Mouse (Mus musculus) forebrain, embryonic 10.5 days (tissue): ENCODE data around the gene Rnf31. TPM values are rescaled to one million over a fixed set of nuclear protein-coding genes. Genes with fewer than 3 reads are reported as not detected.
A peak's percentile ranks its signal among the peaks of the same experiment; 100 is the strongest.

ENCODE experiments used
- DNase-seq: peaks from one replicate; pipeline ENCODE4 v3.0.0-alpha.2; 2017; ENCODE audit warnings: low spot score; ENCODE audit errors: extremely low spot score
- H3K27ac ChIP-seq: fragments of 300-500 bp; sonication (generic); 2 replicates; pipeline ENCODE4 v1.5.1; 2016; ENCODE audit warnings: mild to moderate bottlenecking
- H3K27me3 ChIP-seq: fragments of 300-500 bp; sonication (generic); 2 replicates; pipeline ENCODE4 v1.6.1; 2016; ENCODE audit warnings: mild to moderate bottlenecking; ENCODE audit not compliant: poor library complexity, severe bottlenecking
- H3K36me3 ChIP-seq: fragments of 300-500 bp; sonication (generic); replicated peaks from 2 replicates; pipeline ENCODE4 v1.6.1; 2016; ENCODE audit warnings: mild to moderate bottlenecking, moderate library complexity
- H3K4me1 ChIP-seq: fragments of 300-500 bp; sonication (generic); 2 replicates; pipeline ENCODE4 v1.6.1; 2016
- H3K4me3 ChIP-seq: fragments of 300-500 bp; sonication (generic); 2 replicates; pipeline ENCODE4 v1.5.1; 2016; ENCODE audit warnings: mild to moderate bottlenecking, moderate library complexity
- H3K9me3 ChIP-seq: fragments of 300-500 bp; sonication (generic); 2 replicates; pipeline ENCODE4 v1.6.1; 2016; ENCODE audit warnings: mild to moderate bottlenecking, moderate library complexity
- WGBS: fragments of 180-500 bp; shearing (Covaris S2); methylation state at CpG from one replicate; pipeline ENCODE4 v1.1.7; 2016; 5-methylcytosine and 5-hydroxymethylcytosine counted together
- polyA plus RNA-seq: library from polyadenylated mRNA; unstranded; fragments of >200 nt; fragmentation: Nextera tagmentation; extraction: Ambion mirVana; gene quantifications from 2 replicates; pipeline ENCODE4 v1.2.1, GENCODE M21; 2016

Gene Rnf31
- polyA plus RNA-seq, 1 experiment from 2014 or later: 21.3 TPM

DNA sequence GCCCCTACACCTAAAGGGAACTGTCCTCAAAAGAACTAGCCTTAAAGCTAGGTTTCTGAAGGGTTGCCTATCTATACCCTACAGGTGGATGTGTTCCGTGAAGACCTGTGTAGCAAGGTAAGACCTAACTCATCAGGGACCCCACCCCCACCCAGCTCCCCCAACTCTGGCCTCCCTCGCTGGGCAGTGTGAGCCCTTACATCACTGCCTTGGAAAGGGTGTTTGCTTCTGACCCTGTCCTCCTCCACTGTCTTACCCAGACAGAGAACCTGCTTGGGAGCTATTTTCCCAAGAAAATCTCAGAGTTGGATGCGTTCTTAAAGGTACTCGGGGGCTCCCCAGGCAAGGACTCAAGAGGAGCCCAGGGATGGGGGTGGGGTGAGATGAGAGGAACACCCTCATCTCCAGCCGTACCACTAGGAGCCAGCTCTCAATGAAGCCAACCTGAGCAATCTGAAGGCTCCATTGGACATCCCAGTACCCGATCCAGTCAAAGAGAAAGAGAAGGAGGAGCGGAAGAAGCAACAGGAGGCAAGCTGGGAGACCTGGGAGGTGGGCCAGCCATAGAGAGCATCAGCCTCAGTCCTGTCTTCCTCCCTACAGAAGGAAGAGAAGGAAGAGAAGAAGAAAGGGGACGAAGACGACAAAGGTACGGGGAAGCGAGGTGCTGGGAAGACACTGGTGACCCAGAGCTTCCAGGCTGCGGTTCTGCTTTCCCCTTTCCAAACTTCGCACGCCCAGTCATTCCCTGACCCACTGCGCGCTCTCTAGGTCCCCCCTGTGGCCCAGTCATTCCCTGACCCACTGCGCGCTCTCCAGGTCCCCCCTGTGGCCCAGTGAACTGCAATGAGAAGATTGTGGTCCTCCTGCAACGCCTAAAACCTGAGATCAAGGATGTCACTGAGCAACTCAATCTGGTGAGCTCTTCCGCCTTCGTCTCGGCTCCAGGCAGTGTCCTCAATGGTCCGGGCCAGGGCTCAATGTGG is 11.7 kb upstream of the Rnf31 start:
- Histone ChIP-seq H3K4me1 (peaks cover 38% of the 10 kb centered on the region), H3K27me3 (peaks cover 20% of the 10 kb centered on the region), H3K27ac (no peak overlapping the region), H3K4me3 (no peak overlapping the region), H3K9me3 (no peaks in the 10 kb centered on the region), H3K36me3 (peaks cover 23% of the 10 kb centered on the region)
- WGBS: 82% methylated on average over 23 of the region's 23 CpGs
- DNase-seq: no peak

DNA sequence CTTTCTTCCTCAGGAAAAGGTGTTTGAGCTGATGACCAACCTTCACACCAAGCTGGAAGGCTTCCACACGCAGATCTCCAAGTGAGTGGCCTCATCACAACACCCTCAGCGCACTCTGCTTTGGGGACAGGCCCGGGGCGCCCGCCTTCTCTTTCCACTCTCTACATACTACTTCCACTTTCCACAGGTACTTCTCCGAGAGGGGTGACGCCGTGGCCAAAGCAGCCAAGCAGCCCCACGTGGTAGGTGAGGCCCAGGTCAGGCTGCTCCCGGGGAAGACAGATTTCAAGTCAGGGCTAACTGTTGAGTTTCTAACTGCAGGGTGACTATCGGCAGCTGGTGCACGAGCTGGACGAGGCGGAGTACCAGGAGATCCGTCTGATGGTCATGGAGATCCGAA is 10.8 kb upstream of the Rnf31 start:
- H3K27ac ChIP-seq: no peak overlapping the region
- no peaks in the 10 kb centered on the region for H3K9me3 ChIP-seq
- H3K27me3 ChIP-seq: peaks cover 18% of the 10 kb centered on the region
- H3K36me3 ChIP-seq: peaks cover 23% of the 10 kb centered on the region
- DNase-seq: no peak
- H3K4me1 ChIP-seq: peaks cover 42% of the 10 kb centered on the region
- WGBS: 94% methylated on average over 16 of the region's 16 CpGs
- no peak overlapping the region for H3K4me3 ChIP-seq

DNA sequence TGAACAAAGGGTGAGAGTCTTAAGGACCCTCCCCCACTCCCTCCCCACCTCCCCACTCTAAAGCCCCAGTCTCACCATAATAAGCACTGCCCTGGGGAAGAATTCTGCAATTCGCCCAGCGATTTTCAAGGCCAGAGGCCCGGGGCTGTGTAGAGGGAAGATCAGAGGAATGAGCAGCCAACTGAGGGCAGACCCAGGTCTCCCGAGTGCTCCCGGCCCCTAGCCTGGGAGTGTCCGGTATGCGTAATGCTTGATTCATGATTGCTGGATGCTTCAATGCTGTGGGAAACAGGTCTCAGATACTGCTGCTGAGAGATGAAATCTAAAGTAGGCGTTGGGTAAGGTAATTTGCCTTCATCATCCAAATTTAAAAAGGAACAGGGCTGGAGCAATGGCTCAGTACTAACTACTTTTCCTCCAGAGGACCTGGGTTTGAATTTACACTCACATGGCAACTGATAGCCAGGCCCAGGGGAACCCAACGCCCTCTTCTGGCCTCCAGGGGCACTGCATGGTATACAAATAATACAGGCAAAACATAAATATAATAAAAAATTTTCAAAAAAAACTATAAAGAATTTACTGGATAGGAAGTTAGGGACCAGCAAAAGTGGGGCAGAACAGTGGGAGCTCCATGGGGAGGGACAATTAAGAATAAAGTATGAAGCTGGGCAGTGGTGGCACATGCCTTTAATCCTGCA is 9.4 kb upstream of the Rnf31 start:
- H3K36me3 ChIP-seq: peaks cover 28% of the 10 kb centered on the region
- H3K4me3 ChIP-seq: no peak overlapping the region
- H3K4me1 ChIP-seq: peaks cover 38% of the 10 kb centered on the region
- peaks cover 18% of the 10 kb centered on the region for H3K27me3 ChIP-seq
- no peak overlapping the region for H3K27ac ChIP-seq
- no peak for DNase-seq
- no peaks in the 10 kb centered on the region for H3K9me3 ChIP-seq
- 78% methylated on average over 9 of the region's 9 CpGs for WGBS

DNA sequence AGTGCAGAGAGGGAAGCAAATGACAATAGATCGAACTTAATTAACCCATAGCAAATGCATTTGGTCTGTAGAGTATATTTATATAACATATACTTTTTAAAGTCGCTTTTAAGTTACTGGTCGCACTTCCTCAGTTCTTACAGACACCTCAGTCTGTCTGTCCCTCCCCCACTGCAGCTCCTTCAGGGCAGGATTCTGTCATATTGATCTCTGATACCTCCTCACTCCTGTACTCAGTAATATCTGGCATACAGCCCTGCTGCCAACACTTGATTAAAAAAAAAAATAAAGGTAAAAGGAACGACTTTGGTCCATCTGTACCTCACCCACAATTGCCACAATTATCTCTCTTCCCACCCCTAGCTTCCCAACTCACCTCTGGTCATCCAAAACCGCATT is 7.2 kb upstream of the Rnf31 start:
- Histone ChIP-seq H3K27ac (no peak overlapping the region), H3K9me3 (no peaks in the 10 kb centered on the region), H3K36me3 (peaks cover 40% of the 10 kb centered on the region), H3K4me1 (peaks cover 22% of the 10 kb centered on the region), H3K27me3 (peaks cover 18% of the 10 kb centered on the region), H3K4me3 (peak overlapping the region; percentile 67)
- no peak for DNase-seq
- 33% methylated on average over 5 of the region's 5 CpGs for WGBS

DNA sequence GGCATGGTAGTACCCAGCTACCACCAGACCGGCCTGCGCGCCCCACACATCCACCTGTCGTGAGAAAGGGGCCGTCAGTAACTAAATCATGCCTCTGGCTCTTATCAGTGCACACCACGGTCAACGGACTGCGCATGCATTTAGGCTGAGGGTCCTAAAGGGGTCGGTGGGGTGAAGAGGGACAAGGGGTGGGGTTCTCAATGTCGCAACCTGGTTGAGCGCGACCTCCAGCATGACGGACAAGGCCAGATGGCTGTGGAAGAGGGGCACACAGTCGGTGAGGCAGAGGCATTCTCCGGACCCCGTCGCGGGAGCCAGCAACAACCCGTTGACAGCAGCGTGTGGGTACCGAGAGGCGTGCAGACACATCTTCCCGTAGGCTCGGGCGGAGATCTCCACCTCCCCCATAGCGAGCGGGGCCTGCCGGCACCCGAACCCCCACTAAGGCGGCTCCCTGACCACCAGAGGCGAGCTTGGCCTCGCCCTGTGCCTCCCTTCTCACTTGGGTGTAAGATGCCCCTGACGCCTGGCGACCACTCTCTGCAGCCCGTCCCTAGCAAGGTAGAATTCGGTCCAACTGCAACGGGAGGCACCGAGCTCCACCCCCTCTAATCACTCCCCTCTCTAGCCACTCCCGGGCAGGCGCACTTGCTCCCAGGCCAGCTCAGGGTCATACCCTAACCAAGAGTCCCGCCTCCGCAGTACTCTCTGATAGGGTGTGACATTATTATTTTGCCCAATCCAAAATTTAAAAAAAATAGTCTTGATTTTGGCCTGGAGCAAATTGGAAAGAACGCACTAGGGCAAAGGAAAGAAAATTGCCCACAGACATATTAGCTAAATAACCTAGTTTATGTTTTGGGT is 6.6 kb upstream of the Rnf31 start, which contains the start of gene Emc9:
TSS of gene Emc9 (minus strand) at position 601 of the 864 bp plus-strand sequence.
- H3K27ac ChIP-seq: peak within 1 kb of the TSS; percentile 74
- H3K4me1 ChIP-seq: peaks cover 28% of the 10 kb centered on the region
- no peaks in the 10 kb centered on the region for H3K9me3 ChIP-seq
- peaks cover 38% of the 10 kb centered on the region for H3K36me3 ChIP-seq
- peak; percentile 64 for DNase-seq
- WGBS: 2% methylated on average over 43 of the region's 43 CpGs
- H3K27me3 ChIP-seq: peaks cover 18% of the 10 kb centered on the region
- H3K4me3 ChIP-seq: peak within 1 kb of the TSS; percentile 67

DNA sequence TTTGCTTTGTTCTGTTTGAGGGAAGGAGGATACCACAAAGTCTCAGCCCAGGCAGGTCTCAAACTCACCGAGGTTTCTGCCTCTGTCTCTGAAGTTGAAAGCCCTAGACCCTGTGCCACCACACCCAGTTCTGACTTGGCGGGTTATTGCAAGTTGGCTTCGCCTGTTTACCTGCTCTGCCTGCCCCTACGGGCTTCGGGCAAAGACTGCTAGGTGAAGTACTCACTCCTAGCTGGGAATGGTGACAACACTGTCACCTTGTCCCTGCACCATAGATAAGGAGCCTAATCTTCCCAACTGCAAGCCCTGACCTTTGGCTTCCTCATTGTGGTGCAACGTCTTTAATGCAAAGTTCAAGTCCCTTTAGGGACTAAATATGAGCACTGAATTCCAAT is 5.9 kb upstream of the Rnf31 start:
- 64% methylated on average over 6 of the region's 6 CpGs for WGBS
- H3K4me1 ChIP-seq: peaks cover 34% of the 10 kb centered on the region
- peaks cover 18% of the 10 kb centered on the region for H3K27me3 ChIP-seq
- DNase-seq: no peak
- peak overlapping the region; percentile 67; the same call in 1 of the 2 replicates for H3K4me3 ChIP-seq
- H3K27ac ChIP-seq: peak overlapping the region; percentile 74; the same call in 1 of the 2 replicates
- H3K9me3 ChIP-seq: no peaks in the 10 kb centered on the region
- peaks cover 31% of the 10 kb centered on the region for H3K36me3 ChIP-seq

DNA sequence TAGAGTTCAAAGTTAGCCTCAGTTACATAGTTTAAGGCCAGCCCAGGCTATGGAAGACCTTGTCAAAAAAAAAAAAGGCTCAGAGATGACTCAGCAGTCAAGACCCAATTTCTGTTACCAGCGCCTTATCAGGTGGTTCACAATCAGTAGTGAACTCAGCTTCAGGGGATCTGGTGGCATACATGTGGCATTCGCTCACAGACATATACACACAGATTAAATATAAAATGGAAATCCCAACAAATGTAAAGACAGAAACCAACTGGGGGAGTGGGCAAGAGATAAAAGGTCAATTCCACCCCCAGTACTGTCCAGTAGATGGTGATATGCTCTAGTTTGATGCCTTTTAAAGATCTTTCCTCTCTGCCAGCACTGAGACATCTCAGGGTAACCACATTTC is 5.4 kb upstream of the Rnf31 start:
- Histone ChIP-seq H3K4me1 (peaks cover 36% of the 10 kb centered on the region), H3K27me3 (peaks cover 18% of the 10 kb centered on the region), H3K36me3 (peaks cover 25% of the 10 kb centered on the region), H3K4me3 (no peak overlapping the region), H3K27ac (no peak overlapping the region), H3K9me3 (no peaks in the 10 kb centered on the region)
- 88% methylated on average over 2 of the region's 2 CpGs for WGBS
- no peak for DNase-seq

DNA sequence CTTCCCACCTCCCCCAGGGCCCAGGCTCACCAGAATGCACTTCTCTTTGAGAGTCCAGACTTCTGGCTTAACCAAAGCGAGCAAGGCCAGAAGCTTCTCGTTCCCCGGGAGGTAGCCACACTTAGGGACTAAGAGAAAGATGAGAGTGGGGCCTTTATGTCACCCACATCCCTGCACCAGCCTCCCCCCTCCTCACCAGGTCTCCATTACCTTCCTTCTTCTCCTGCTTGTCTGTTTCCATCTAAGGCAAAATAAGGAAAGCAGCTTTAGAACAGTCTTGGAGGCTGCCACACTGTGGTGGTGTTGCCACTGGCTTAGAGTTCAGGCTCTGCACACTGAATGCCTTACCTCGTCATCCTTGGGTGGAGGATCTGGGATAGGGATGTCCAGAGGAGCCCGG is 2.2 kb upstream of the Rnf31 start:
- Histone ChIP-seq H3K27me3 (peaks cover 8% of the 10 kb centered on the region), H3K4me3 (no peak overlapping the region), H3K27ac (no peak overlapping the region), H3K36me3 (peaks cover 26% of the 10 kb centered on the region), H3K9me3 (no peaks in the 10 kb centered on the region), H3K4me1 (peaks cover 55% of the 10 kb centered on the region)
- WGBS: 95% methylated on average over 5 of the region's 5 CpGs
- DNase-seq: no peak

DNA sequence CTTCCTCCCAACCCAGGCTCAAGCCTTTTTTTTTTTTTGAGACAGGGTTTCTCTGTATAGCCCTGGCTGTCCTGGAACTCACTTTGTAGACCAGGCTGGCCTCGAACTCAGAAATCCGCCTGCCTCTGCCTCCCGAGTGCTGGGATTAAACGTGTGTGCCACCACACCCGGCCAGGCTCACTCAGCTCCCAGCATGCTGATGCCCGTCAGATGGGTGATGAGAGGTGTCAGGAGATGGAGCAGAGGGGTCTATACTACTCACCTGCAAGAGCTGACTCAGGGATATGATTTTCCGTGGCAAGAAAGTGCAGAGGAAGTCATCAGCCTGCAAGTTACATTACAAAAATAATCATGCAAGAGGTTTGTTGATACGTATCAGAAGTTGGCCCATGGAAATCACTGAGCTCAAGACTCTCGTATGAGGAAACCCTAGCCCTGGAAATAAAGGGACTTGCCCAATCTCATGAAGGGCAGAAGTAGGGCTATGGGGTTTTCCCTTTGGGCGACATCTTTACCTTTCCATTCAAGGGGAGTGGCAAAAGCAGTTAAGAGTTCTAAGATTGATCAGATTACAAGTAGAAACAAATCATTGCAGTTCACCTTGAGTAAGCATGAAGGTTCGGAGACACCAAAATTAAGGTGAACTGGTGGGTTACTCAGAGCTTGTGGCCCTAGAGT is 1.6 kb upstream of the Rnf31 start:
- Histone ChIP-seq H3K27me3 (peaks cover 1% of the 10 kb centered on the region; the same call in 1 of the 2 replicates), H3K9me3 (no peaks in the 10 kb centered on the region), H3K27ac (peak overlapping the region; percentile 93), H3K36me3 (peaks cover 32% of the 10 kb centered on the region), H3K4me1 (peaks cover 48% of the 10 kb centered on the region), H3K4me3 (peak overlapping the region; percentile 94)
- no peak for DNase-seq
- WGBS: 91% methylated on average over 11 of the region's 11 CpGs

DNA sequence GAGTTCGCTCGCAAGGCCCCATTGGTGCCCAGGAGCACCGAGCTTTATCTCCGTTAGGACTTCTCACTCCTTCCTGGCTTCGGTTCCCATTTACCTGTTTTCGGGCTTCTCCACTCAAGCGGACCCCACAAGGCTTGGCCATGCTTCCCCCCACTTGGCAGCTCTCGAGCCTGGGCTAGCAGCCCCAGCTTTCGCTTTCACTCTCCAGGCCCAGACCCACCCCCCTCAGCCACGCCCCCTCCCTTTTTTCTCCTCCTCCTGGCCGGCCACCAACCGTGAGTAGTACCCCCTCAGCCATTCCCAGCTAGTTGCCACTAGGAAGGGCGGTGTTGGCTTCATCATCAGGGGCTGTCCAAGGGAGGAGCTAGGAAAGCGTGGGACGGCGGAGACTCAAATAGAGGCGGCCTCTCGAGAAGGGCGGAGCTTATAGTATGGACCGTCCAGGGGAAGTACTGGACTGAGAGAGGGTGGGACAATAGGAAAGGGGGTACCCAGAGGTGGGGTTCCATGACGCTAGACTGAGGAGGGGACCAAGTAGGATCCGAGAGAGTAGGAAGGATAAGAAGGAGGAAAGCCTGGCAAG is 669 bp upstream of the Rnf31 start, which contains the start of gene Psme2:
TSS of gene Psme2 (minus strand) at position 366 of the 583 bp plus-strand sequence.
- WGBS: 1% methylated on average over 22 of the region's 22 CpGs
- H3K9me3 ChIP-seq: no peaks in the 10 kb centered on the region
- DNase-seq: peak; percentile 92
- no peaks in the 10 kb centered on the region for H3K27me3 ChIP-seq
- H3K4me3 ChIP-seq: peak within 1 kb of the TSS; percentile 94
- H3K4me1 ChIP-seq: peaks cover 43% of the 10 kb centered on the region
- H3K27ac ChIP-seq: peak within 1 kb of the TSS; percentile 93
- H3K36me3 ChIP-seq: peaks cover 41% of the 10 kb centered on the region

DNA sequence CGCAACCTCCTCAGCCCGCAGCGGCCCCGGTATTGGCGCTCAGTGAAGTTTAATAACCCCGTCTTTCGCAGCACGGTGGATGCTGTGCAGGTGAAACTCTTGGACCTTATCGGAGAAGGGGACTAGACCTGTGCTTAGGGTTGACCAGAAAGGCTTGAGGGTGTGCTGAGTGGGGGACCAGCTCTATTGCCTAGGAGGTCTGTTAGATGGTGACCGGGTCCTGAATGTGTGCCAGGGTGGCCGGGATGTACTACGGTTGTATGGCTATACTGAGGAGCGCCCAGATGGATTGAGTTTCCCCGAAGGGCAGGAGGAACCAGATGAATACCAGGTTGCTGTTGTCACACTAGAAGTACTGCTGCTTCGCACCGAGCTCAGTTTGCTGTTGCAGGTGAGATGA is 718 bp downstream of the Rnf31 start:
- DNase-seq: no peak
- no peaks in the 10 kb centered on the region for H3K9me3 ChIP-seq
- H3K4me1 ChIP-seq: peaks cover 49% of the 10 kb centered on the region
- H3K4me3 ChIP-seq: peak overlapping the region; percentile 94
- no peaks in the 10 kb centered on the region for H3K27me3 ChIP-seq
- WGBS: 10% methylated on average over 16 of the region's 16 CpGs
- H3K27ac ChIP-seq: peak overlapping the region; percentile 93
- H3K36me3 ChIP-seq: peaks cover 50% of the 10 kb centered on the region
